Mouse (Mus musculus): Measurements from ENCODE around the gene Mbd5.

The Mbd5 gene

GRCm38 (mm10) chr2:49349813-49350212 lies 400.5 kb downstream of the Mbd5 start:
- DNase-seq (ENCODE audit: low spot score), result no peak

DNA sequence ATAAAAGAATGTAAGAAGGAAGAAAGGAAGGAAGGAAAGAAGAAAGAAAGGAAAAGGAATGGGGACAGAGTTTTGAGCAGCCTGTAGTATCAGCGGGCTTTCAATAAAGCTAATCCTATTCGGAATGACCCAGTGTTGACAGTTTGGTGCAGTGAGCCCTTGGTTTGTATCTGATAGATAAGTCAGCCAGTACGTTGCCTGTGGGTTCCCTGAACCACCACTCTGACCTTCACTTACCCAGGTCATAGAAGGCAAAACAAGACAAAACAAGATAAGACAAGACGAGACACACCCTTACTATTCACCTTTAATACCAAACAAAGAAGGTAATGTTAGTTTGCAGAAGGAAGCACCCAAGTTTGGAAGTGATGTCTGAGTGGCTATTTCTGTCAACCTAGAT lies 401.5 kb downstream of the Mbd5 start:
- DNase-seq (ENCODE audit: low spot score), result no peak

DNA sequence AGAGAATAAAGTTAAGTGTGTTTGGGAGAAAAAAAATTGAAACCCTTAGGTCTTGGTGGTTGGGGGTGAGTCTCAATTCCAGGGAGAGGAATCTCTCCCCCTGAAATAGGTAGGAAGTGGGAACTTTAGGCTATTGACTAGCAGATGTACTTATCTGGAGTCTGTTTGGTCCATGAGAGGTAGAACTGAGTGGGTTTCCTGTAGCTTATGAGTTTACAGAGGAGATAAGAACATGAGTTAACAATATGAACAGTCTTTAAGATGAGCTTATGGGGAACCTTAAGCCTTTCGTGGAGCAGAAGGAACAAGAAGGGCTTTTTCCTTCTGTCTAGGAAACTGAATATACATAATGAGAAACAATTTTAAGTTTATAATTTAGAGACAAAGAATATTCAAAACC lies 404.8 kb downstream of the Mbd5 start:
- DNase-seq (ENCODE audit: low spot score), result no peak

- DNase-seq (ENCODE audit: low spot score), result no peak
Observed at GRCm38 (mm10) chr2:49355867-49356266, 406.6 kb downstream of the Mbd5 start.

GRCm38 (mm10) chr2:49358128-49358814 lies 409.0 kb downstream of the Mbd5 start:
- DNase-seq (ENCODE audit: low spot score), result no peak

GRCm38 (mm10) chr2:49358839-49359520 lies 409.7 kb downstream of the Mbd5 start:
- no peak for DNase-seq (ENCODE audit: low spot score)

- DNase-seq (ENCODE audit: low spot score), result no peak
Observed at GRCm38 (mm10) chr2:49359706-49360105, 410.4 kb downstream of the Mbd5 start.

DNA sequence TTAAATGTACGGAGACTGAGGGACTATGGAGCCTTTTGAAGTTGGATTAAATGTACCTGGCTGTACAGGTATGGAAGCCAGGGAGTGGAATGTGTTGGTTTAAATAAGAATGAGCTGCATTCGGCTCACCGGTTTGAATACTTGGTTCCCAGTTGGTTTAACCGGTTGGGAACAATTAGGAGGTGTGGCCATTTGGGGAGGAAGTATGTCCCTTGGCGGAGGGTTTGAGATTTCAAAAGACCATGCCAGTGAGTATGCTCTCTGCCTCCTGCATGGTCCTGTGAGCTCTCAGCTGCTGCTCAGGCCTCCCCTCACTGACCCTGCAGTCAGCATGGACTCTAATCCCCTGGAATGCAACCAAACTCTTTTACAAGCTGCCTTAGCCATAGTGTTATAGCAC lies 415.2 kb downstream of the Mbd5 start:
- no peak for DNase-seq (ENCODE audit: low spot score)

DNA sequence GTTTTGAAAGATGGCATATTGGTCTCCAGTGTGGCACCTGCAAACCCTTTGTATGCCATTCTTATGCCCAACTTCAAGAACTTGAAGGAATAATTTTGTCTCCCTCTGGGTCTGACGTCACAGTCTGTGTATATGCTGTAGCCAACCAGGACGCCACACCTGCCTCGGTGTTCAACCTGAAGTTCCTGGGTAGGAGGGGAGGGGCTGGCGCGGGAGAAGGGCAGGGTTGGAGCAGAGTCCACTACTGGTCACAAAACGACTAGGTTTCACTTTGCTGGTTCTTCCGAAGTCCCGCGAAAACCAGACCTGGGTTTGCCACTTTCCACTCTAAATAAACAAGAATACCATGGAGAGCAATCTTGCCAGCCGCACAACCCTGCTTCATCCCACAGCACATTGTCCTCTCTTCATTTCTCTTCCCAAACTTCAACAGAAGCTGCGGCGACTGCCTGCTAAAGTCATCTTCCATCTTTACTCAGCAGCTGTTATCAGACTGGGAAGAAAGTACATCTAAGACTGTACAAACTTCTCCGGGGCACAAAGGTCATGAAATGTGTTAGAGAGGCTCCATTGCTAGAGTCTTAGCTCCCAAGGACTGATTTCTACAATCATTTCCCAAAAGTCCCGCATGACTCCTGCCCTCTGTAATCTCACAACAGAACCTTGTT lies 417.7 kb downstream of the Mbd5 start:
- no peak for DNase-seq (ENCODE audit: low spot score)

DNA sequence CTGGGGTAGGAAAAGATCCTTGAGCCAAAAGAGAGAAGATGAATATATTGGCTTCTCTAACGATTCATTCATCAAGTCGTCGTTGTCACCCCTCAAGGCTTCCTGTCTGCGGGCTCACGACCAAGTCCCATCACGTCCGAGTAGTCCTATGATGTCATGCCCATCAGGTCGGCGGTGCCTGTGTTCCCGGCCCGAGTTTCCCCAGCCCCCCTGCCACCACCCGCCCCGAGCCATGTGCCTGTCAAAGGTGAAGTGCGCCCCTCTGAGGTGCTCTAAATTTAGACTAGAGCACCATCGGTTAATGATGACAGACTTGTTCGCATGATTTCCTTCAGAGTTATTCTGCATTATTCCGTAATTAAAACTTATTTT lies 418.2 kb downstream of the Mbd5 start:
- no peak for DNase-seq (ENCODE audit: low spot score)

- DNase-seq (ENCODE audit: low spot score), result no peak
Observed at GRCm38 (mm10) chr2:49371632-49372031, 422.3 kb downstream of the Mbd5 start.

GRCm38 (mm10) chr2:49372586-49372985 lies 423.3 kb downstream of the Mbd5 start:
- DNase-seq (ENCODE audit: low spot score), result no peak

Measured in urinary bladder, postnatal 10 days (tissue).